Mouse (Mus musculus) cortical plate, adult 2 months (tissue): Measurements from ENCODE around the gene Wdr62.

ENCODE experiments used
- CTCF ChIP-seq: fragments of 200-500 bp; IDR thresholded peaks from 2 replicates; pipeline ENCODE4 v1.5.1; 2011; ENCODE audit warnings: mild to moderate bottlenecking, control low read depth, low read length; ENCODE audit not compliant: insufficient read depth; ENCODE audit errors: extremely low read depth
- POLR2A ChIP-seq: fragments of 200-500 bp; IDR thresholded peaks from 2 replicates; pipeline ENCODE4 v1.6.1; 2011; ENCODE audit warnings: mild to moderate bottlenecking, low read length, control low read depth; ENCODE audit not compliant: insufficient read depth; ENCODE audit errors: extremely low read depth

DNA sequence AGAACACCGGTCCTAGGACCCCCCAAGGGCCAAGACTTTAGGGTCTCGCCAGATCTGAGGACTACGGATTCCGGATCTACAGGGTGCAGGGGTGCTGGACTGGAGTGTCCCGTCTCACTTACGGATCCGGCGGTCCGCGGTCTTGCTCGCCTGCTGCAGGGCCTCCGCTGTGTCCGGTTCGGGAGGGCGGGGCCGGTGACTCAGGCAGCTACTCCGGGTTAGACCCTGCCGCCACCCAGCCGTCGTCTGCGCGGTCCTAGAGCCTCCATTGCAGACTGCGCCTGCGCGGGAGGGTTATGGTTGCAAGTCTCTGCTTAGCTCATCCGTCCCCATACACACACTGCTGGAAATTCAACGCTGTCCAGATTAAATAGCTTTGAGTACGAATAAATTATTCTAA is 85.3 kb downstream of the Wdr62 start:
- TF ChIP-seq POLR2A (peak; percentile 70; the same call in 1 of the 2 replicates), CTCF (no peak)
